17 mouse cellular contexts compared by ENCODE assay signal in the genomic region with DNA sequence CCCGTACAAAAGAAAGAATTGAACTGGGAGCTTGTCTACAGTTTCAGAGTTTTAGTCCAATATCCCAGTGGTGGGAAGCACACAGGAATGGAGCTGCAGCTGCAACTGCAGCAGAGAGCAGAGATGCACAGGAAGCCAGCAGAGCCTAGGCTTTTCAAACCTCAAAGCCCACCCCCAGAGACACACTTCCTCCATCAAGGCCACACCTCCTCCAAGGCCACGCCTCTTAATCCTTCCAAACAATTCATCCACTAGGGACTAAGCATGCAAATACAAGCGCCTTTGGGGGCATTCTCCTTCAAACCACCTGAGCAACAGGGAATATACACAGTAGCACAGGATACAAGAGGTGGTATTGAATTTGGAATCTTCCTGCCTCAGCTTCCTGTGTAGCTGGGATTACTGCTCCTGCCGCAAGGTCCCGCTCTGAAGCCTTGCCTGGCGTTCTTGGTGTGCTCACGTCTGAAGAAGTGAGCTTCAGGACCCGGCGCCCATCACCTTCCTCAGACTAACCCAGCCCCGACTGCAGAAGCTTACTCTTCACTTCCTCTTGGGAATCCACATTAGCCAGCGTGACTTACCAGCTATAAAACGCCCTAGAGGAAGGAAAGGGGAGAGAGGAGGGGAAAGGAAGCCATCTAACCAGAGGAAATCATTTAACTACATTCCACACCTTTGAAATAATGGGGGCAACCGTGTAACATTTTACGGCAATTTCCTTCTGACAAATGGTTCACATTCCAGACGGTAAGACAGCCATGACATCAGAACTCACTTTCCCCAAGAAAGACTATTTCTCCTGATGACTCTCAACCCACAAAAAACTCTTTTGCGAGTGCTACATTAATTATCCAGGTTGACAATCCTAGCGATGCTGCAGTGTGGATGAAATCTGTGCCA.
DNase-seq lines count a peak whose midpoint lies in the region; ATAC-seq and TF ChIP-seq lines count a peak whose summit lies in the region.
"Had no signal": no experiment of that assay in that cellular context is flagged by ENCODE, and none has a peak within 500 bp of the region (broad histone marks: within the 10 kb centered on the region; RNA-seq: fewer than 3 reads in every experiment).

No protein-coding gene starts in this region.

- no peaks in the 10 kb centered on the region for H3K36me3 ChIP-seq in kidney, postnatal 0 days (ENCODE audit: insufficient read depth, low read length)
- H3K36me3 ChIP-seq in ES-E14 (ENCODE audit: control insufficient read depth, insufficient read depth, low read length, poor library complexity, severe bottlenecking), result no peaks in the 10 kb centered on the region
- no peaks in the 10 kb centered on the region for H3K36me3 ChIP-seq in midbrain, embryonic 13.5 days
- H3K36me3 ChIP-seq: embryonic facial prominence, embryonic 13.5 days; forebrain, embryonic 10.5 days; liver, embryonic 12.5 days; lung, embryonic 15.5 days; midbrain, embryonic 15.5 days had no signal

- H3K27ac ChIP-seq in kidney, postnatal 0 days, result no peak overlapping the region
- H3K27ac ChIP-seq in ES-E14 (ENCODE audit: insufficient read depth, low read depth, low read length, poor library complexity, severe bottlenecking), result peak overlapping the region; percentile 66; the same call in 1 of the 2 replicates
- no peak overlapping the region for H3K27ac ChIP-seq in midbrain, embryonic 13.5 days
- H3K27ac ChIP-seq: embryonic facial prominence, embryonic 13.5 days; forebrain, embryonic 10.5 days; liver, embryonic 12.5 days; lung, embryonic 15.5 days; midbrain, embryonic 15.5 days had no signal

- no peaks in the 10 kb centered on the region for H3K9me3 ChIP-seq in kidney, postnatal 0 days (replicated peaks; ENCODE audit: low read length)
- no peaks in the 10 kb centered on the region for H3K9me3 ChIP-seq in ES-E14 (ENCODE audit: control insufficient read depth, insufficient read depth, low read depth, low read length)
- no peaks in the 10 kb centered on the region for H3K9me3 ChIP-seq in midbrain, embryonic 13.5 days
- H3K9me3 ChIP-seq: embryonic facial prominence, embryonic 13.5 days; forebrain, embryonic 10.5 days; liver, embryonic 12.5 days; lung, embryonic 15.5 days; midbrain, embryonic 15.5 days had no signal

- no peak overlapping the region for H3K9ac ChIP-seq in kidney, postnatal 0 days (ENCODE audit: low read depth, low read length)
- H3K9ac ChIP-seq in ES-E14 (ENCODE audit: insufficient read depth, low read depth, low read length, poor library complexity, severe bottlenecking), result peak overlapping the region; percentile 44; the same call in 1 of the 2 replicates
- H3K9ac ChIP-seq in midbrain, embryonic 13.5 days (replicated peaks), result no peak overlapping the region
- H3K9ac ChIP-seq: embryonic facial prominence, embryonic 13.5 days; liver, embryonic 12.5 days; lung, embryonic 15.5 days; midbrain, embryonic 15.5 days had no signal

- H3K4me1 ChIP-seq in kidney, postnatal 0 days (replicated peaks; ENCODE audit: insufficient read depth, low read length), result no peaks in the 10 kb centered on the region
- H3K4me1 ChIP-seq in ES-E14 (ENCODE audit: control insufficient read depth in 2 of 2, insufficient read depth in 2 of 2, low read length in 2 of 2, poor library complexity in 1 of 2), result peaks cover 2 to 19% of the 10 kb centered on the region in 2 experiments; a peak in 2 of 4 replicates
- no peaks in the 10 kb centered on the region for H3K4me1 ChIP-seq in midbrain, embryonic 13.5 days (replicated peaks)
- H3K4me1 ChIP-seq: liver, embryonic 12.5 days; midbrain, embryonic 15.5 days had no signal

- in situ Hi-C loops in ES-E14 (cut with MboI; ENCODE audit: low sequenced_read_pairs in 2 of 2, unreplicated experiment in 2 of 2), result no loop called here

- peak; percentile 36 for DNase-seq in kidney, postnatal 0 days (ENCODE audit: low spot score)
- no peak for DNase-seq in kidney, postnatal 14 days
- DNase-seq in CD4-positive helper T cell, adult 2 months (ENCODE audit: low read depth, low spot score), result peak; percentile 6
- DNase-seq in ES-E14 (ENCODE audit: low read depth, low spot score), result peak; percentile 87
- peak; percentile 39 for DNase-seq in induced T-regulatory cell, adult 2 months (ENCODE audit: low read depth)
- no peak for DNase-seq in layer of hippocampus, postnatal 25 days (ENCODE audit: extremely low spot score in 1 of 2, low spot score in 1 of 2)
- DNase-seq: adrenal gland, postnatal 14 days; gastrocnemius, postnatal 36 days; heart, postnatal 4 days had no signal

- 56% methylated on average over 17 of the region's 17 CpGs for whole genome bisulfite sequencing in kidney, postnatal 0 days
- WGBS in midbrain, embryonic 13.5 days, result 92% methylated on average over 17 of the region's 17 CpGs

- H3K4me3 ChIP-seq in kidney, postnatal 0 days (replicated peaks; ENCODE audit: low read depth, low read length), result no peak overlapping the region
- peak overlapping the region; percentile 50 to 80 for H3K4me3 ChIP-seq in ES-E14 (ENCODE audit: insufficient read depth in 1 of 2, low read depth in 1 of 2, low read length in 2 of 2, poor library complexity in 1 of 2, severe bottlenecking in 1 of 2)
- H3K4me3 ChIP-seq in midbrain, embryonic 13.5 days (replicated peaks), result no peak overlapping the region
- H3K4me3 ChIP-seq: embryonic facial prominence, embryonic 13.5 days; forebrain, embryonic 10.5 days; liver, embryonic 12.5 days; lung, embryonic 15.5 days; midbrain, embryonic 15.5 days had no signal

- H3K27me3 ChIP-seq in kidney, postnatal 0 days (ENCODE audit: insufficient read depth, low read length), result no peaks in the 10 kb centered on the region
- H3K27me3 ChIP-seq in midbrain, embryonic 13.5 days, result no peaks in the 10 kb centered on the region
- H3K27me3 ChIP-seq: CH12.LX; embryonic facial prominence, embryonic 13.5 days; liver, embryonic 12.5 days; lung, embryonic 15.5 days; midbrain, embryonic 15.5 days had no signal

- TF ChIP-seq CTCF in kidney, postnatal 0 days (IDR thresholded peaks at IDR 0.05; ENCODE audit: low read depth), result no peak

- H3K4me2 ChIP-seq in kidney, postnatal 0 days (ENCODE audit: low read length), result no peak overlapping the region
- no peak overlapping the region for H3K4me2 ChIP-seq in midbrain, embryonic 13.5 days (replicated peaks)
- H3K4me2 ChIP-seq: embryonic facial prominence, embryonic 13.5 days; heart, embryonic 11.5 days; liver, embryonic 12.5 days; lung, embryonic 15.5 days; midbrain, embryonic 15.5 days had no signal

- ATAC-seq in kidney, postnatal 0 days (replicated peaks; ENCODE audit: low FRiP score, low read depth), result no peak
- no peak for ATAC-seq in midbrain, embryonic 13.5 days
- ATAC-seq: liver, embryonic 12.5 days; midbrain, embryonic 15.5 days had no signal

TF ChIP-seq in ES-E14, 5 proteins besides CTCF, POLR2A, EP300 and RAD21:
- no peak for TF ChIP-seq HCFC1 (IDR thresholded peaks at IDR 0.05; ENCODE audit: borderline replicate concordance, insufficient read depth, low read length)
- no peak for TF ChIP-seq CHD2 (IDR thresholded peaks at IDR 0.05; ENCODE audit: low read depth, low read length)
- TF ChIP-seq MAFK (IDR thresholded peaks at IDR 0.05; ENCODE audit: insufficient read depth, low read depth, low read length), result no peak
- TF ChIP-seq ZC3H11A (IDR thresholded peaks at IDR 0.05; ENCODE audit: borderline replicate concordance, low read depth, low read length), result no peak
- no peak for TF ChIP-seq ZNF384 (IDR thresholded peaks at IDR 0.05; ENCODE audit: low read depth, low read length)

Comparison
In these comparisons a context has a peak if more than half of its experiments do, and no peak if none do; other contexts are left out.
1. DNase-seq: peak in kidney, postnatal 0 days (single experiment), CD4-positive helper T cell, adult 2 months (single experiment), ES-E14 (single experiment) and induced T-regulatory cell, adult 2 months (single experiment); none in kidney, postnatal 14 days (single experiment) and layer of hippocampus, postnatal 25 days (0 of 2).
2. H3K4me3 ChIP-seq: peak in ES-E14 (2 of 2); none in kidney, postnatal 0 days (single experiment) and midbrain, embryonic 13.5 days (single experiment).